Mouse (Mus musculus) midbrain, embryonic 10.5 days (tissue): ENCODE data around the gene Npb. TPM values are rescaled to one million over a fixed set of nuclear protein-coding genes. Genes with fewer than 3 reads are reported as not detected.

ENCODE experiments used
- DNase-seq: peaks from one replicate; pipeline ENCODE4 v3.0.0-alpha.2; 2017; ENCODE audit warnings: low spot score
- H3K27ac ChIP-seq: fragments of 300-500 bp; sonication (generic); replicated peaks from 2 replicates; pipeline ENCODE4 v1.5.1; 2016; ENCODE audit warnings: mild to moderate bottlenecking
- H3K27me3 ChIP-seq: fragments of 300-500 bp; sonication (generic); 2 replicates; pipeline ENCODE4 v1.6.1; 2016; ENCODE audit warnings: low read depth, mild to moderate bottlenecking; ENCODE audit not compliant: poor library complexity, severe bottlenecking
- H3K36me3 ChIP-seq: fragments of 300-500 bp; sonication (generic); 2 replicates; pipeline ENCODE4 v1.6.1; 2016; ENCODE audit warnings: mild to moderate bottlenecking, moderate library complexity
- H3K4me1 ChIP-seq: fragments of 300-500 bp; sonication (generic); 2 replicates; pipeline ENCODE4 v1.6.1; 2016
- H3K4me3 ChIP-seq: fragments of 300-500 bp; sonication (generic); 2 replicates; pipeline ENCODE4 v1.5.1; 2016; ENCODE audit warnings: mild to moderate bottlenecking, moderate library complexity
- H3K9me3 ChIP-seq: fragments of 300-500 bp; sonication (generic); replicated peaks from 2 replicates; pipeline ENCODE4 v1.6.1; 2016; ENCODE audit warnings: mild to moderate bottlenecking
- WGBS: fragments of 180-500 bp; shearing (Covaris S2); methylation state at CpG from one replicate; pipeline ENCODE4 v1.1.7; 2016; 5-methylcytosine and 5-hydroxymethylcytosine counted together
- polyA plus RNA-seq: library from polyadenylated mRNA; unstranded; fragments of >200 nt; fragmentation: Nextera tagmentation; extraction: Ambion mirVana; gene quantifications from 2 replicates; pipeline ENCODE4 v1.2.1, GENCODE M21; 2016

Npb gene
- polyA plus RNA-seq, 1 experiment from 2014 or later = 0.65 TPM

DNA sequence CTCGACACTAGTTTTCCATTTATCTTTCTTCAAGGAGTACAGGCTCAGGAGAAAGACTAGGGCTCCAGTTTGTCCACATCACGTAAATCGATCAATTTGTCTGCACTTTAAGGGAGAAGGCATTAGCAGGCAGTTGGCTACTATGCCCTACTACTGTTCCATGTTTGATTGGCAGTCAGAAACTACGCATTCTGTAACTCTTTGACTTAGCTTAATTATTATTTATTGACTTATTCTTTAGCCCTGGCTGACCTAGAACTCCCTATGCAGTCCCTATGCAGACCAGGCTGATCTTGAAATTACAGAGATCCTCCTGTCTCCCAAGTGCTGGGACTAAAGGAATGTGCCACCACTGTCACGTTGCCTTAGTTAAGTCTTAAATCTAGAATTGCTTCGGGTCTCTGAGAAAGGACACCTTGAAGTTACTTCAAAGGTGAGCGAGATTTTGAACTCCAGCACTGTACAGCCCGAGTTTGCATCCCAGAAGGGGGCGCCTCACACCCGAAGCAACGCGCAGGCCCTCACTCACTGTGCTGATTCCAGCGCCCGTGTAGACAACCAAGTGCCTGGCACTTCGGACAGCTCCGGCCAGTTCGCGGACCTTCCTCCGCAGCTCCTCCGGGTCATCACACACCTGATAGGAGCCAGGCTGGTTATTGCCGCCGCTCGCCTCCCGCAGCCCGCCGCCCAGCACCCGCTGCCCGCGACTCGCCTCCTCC is 15.8 kb downstream of the Npb start:
- DNase-seq = peak; percentile 62
- Histone ChIP-seq H3K9me3 (no peaks in the 10 kb centered on the region), H3K27me3 (no peaks in the 10 kb centered on the region), H3K27ac (peak overlapping the region; percentile 85), H3K36me3 (peaks cover 69% of the 10 kb centered on the region), H3K4me1 (peaks cover 30% of the 10 kb centered on the region), H3K4me3 (peak overlapping the region; percentile 97)
- 12% methylated on average over 30 of the region's 30 CpGs for WGBS

GRCm38 (mm10) chr11:120624680-120625111 is 16.4 kb downstream of the Npb start:
- peaks cover 35% of the 10 kb centered on the region for H3K4me1 ChIP-seq
- H3K4me3 ChIP-seq = peak overlapping the region; percentile 97
- H3K36me3 ChIP-seq = peaks cover 69% of the 10 kb centered on the region
- WGBS = under 1% methylated on average over 52 of the region's 53 CpGs
- peak overlapping the region; percentile 85 for H3K27ac ChIP-seq
- no peaks in the 10 kb centered on the region for H3K9me3 ChIP-seq
- no peaks in the 10 kb centered on the region for H3K27me3 ChIP-seq
- DNase-seq = peak; percentile 87

DNA sequence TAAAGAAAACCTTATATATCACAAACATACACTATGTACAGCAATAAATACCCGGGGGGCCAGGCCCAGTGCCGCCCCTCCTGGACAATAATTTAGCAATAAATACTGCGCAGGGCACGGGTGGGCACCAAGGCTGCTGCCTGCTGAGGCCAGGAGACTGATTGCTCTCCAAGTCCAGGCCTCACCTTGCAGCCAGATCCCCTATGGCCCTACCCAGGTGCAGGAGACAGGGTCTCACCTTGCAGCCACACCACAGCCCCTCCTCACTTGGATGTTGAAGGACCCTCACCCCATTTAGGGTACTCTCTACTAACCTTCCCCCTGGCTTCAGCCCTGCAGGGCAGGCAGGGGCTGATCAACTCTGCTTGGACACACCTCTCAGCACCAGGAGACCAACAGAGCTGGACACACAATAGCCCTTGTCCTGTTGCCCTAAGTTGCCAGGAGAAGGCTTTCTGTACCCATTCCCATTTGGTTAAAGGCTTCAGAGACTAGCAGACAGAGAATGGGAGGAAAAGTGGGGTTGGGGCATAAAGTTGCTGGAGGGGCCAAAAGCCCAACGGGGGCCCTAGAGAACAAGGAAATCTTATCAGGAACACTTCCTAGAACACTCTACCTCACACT is 17.0 kb downstream of the Npb start, which contains the start of gene Sirt7:
Gene Sirt7 (minus strand): TSS at position 89 of the 624 bp plus-strand sequence.
- no peak for DNase-seq
- 22% methylated on average over 5 of the region's 5 CpGs for WGBS
- H3K36me3 ChIP-seq = peaks cover 67% of the 10 kb centered on the region

GRCm38 (mm10) chr11:120626785-120627467 is 18.6 kb downstream of the Npb start:
- DNase-seq = no peak
- WGBS = 90% methylated on average over 11 of the region's 11 CpGs
- peak overlapping the region; percentile 7 for H3K4me3 ChIP-seq

More for the DNA sequence above, 17.0 kb downstream of the Npb start, which contains the start of gene Sirt7:
- no peaks in the 10 kb centered on the region for H3K9me3 ChIP-seq
- peak within 1 kb of the TSS; percentile 85 for H3K27ac ChIP-seq
- peaks cover 41% of the 10 kb centered on the region for H3K4me1 ChIP-seq
- H3K27me3 ChIP-seq = no peaks in the 10 kb centered on the region
- peak within 1 kb of the TSS; percentile 97 for H3K4me3 ChIP-seq

DNA sequence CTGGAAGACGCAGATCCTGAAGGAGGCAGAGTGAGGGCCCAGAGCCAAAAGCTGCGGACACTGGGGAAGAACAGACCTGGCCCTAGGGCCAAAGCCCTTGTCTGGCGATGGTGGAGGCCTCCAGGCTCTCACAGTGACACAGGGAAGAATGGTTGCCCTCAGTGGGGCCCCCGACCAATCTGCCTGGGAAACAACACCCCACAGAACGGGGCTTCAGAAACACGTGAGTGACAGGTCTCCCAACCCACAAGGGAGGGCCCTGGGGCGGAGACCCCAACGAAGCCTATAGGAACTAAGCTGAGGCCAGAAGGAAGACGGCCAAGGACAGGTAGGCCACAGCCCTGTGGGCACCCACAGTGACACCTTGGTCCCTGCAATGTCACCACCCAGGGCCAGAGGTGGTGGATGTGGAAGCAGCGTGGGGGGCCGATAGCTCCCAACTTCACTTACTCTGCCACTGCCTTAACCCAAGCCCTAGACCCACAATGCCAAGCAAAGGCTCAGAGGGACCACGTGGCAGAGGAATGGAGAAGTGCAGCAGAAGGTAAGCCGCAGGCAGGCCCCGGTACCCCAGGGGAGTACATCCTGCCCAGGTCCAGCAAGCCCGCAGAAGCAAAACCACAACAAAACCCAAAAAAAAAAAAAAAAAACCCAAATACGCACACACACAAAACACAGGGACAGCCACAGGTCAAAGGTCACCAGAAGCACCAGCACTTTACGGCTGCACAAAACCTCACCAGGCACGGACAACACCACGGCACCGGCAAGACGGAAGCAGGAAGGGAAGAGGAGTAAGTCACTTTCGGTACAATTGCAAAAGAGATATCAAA is 19.4 kb downstream of the Npb start:
- H3K9me3 ChIP-seq = no peaks in the 10 kb centered on the region
- 83% methylated on average over 22 of the region's 22 CpGs for WGBS
- no peak for DNase-seq
- no peaks in the 10 kb centered on the region for H3K27me3 ChIP-seq
- H3K4me1 ChIP-seq = peaks cover 65% of the 10 kb centered on the region
- peak overlapping the region; percentile 7 for H3K4me3 ChIP-seq
- H3K36me3 ChIP-seq = peaks cover 45% of the 10 kb centered on the region
- H3K27ac ChIP-seq = no peak overlapping the region

More at GRCm38 (mm10) chr11:120626785-120627467, 18.6 kb downstream of the Npb start:
- Histone ChIP-seq H3K27ac (no peak overlapping the region), H3K4me1 (peaks cover 58% of the 10 kb centered on the region), H3K36me3 (peaks cover 52% of the 10 kb centered on the region), H3K27me3 (no peaks in the 10 kb centered on the region), H3K9me3 (no peaks in the 10 kb centered on the region)

- peaks cover 64% of the 10 kb centered on the region for H3K4me1 ChIP-seq
- 96% methylated on average over 23 of the region's 23 CpGs for WGBS
- H3K9me3 ChIP-seq = no peaks in the 10 kb centered on the region
Measured at GRCm38 (mm10) chr11:120628601-120629340, 20.5 kb downstream of the Npb start.

DNA sequence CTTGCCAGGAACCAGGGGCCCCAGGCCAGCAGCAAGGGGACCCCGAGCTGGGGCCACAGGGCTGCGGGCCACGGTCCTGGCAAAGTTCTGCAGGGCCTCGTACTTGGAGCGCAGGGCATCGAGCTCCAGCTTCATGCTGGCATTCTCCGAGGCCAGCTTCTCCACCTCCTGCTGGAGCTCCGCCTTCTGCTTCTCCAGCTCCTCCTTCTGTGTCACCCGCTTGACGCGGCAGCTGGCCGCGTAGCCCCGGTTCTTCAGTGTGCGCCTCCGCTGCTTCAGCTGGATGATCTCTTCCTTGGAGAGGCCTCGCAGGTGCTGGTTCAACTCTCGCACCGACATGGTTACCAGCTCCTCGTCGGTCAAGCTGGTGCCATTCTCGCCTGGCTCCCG is 21.1 kb downstream of the Npb start:
- WGBS = 72% methylated on average over 23 of the region's 23 CpGs
- H3K36me3 ChIP-seq = peaks cover 36% of the 10 kb centered on the region
- no peak for DNase-seq
- no peaks in the 10 kb centered on the region for H3K27me3 ChIP-seq
- peak overlapping the region; percentile 97; the same call in 1 of the 2 replicates for H3K4me3 ChIP-seq
- no peak overlapping the region; the same call in 1 of the 2 replicates for H3K27ac ChIP-seq
- H3K9me3 ChIP-seq = no peaks in the 10 kb centered on the region
- peaks cover 64% of the 10 kb centered on the region for H3K4me1 ChIP-seq

More at GRCm38 (mm10) chr11:120628601-120629340, 20.5 kb downstream of the Npb start:
- H3K27me3 ChIP-seq = no peaks in the 10 kb centered on the region
- H3K27ac ChIP-seq = no peak overlapping the region; the same call in 1 of the 2 replicates
- no peak for DNase-seq
- peak overlapping the region; percentile 97; the same call in 1 of the 2 replicates for H3K4me3 ChIP-seq
- peaks cover 36% of the 10 kb centered on the region for H3K36me3 ChIP-seq

GRCm38 (mm10) chr11:120629911-120630310 is 21.6 kb downstream of the Npb start:
- peak overlapping the region; percentile 97 for H3K4me3 ChIP-seq
- WGBS = 27% methylated on average over 7 of the region's 7 CpGs
- peaks cover 64% of the 10 kb centered on the region for H3K4me1 ChIP-seq
- peaks cover 36% of the 10 kb centered on the region for H3K36me3 ChIP-seq
- peak; percentile 31 for DNase-seq
- H3K27ac ChIP-seq = peak overlapping the region; percentile 55
- no peaks in the 10 kb centered on the region for H3K27me3 ChIP-seq
- H3K9me3 ChIP-seq = no peaks in the 10 kb centered on the region

- 29% methylated on average over 5 of the region's 5 CpGs for WGBS
- Histone ChIP-seq H3K36me3 (peaks cover 36% of the 10 kb centered on the region), H3K27me3 (no peaks in the 10 kb centered on the region), H3K4me1 (peaks cover 59% of the 10 kb centered on the region), H3K9me3 (no peaks in the 10 kb centered on the region), H3K4me3 (peak overlapping the region; percentile 97), H3K27ac (peak overlapping the region; percentile 55)
- DNase-seq = no peak
Measured at GRCm38 (mm10) chr11:120630401-120630871, 22.2 kb downstream of the Npb start.

DNA sequence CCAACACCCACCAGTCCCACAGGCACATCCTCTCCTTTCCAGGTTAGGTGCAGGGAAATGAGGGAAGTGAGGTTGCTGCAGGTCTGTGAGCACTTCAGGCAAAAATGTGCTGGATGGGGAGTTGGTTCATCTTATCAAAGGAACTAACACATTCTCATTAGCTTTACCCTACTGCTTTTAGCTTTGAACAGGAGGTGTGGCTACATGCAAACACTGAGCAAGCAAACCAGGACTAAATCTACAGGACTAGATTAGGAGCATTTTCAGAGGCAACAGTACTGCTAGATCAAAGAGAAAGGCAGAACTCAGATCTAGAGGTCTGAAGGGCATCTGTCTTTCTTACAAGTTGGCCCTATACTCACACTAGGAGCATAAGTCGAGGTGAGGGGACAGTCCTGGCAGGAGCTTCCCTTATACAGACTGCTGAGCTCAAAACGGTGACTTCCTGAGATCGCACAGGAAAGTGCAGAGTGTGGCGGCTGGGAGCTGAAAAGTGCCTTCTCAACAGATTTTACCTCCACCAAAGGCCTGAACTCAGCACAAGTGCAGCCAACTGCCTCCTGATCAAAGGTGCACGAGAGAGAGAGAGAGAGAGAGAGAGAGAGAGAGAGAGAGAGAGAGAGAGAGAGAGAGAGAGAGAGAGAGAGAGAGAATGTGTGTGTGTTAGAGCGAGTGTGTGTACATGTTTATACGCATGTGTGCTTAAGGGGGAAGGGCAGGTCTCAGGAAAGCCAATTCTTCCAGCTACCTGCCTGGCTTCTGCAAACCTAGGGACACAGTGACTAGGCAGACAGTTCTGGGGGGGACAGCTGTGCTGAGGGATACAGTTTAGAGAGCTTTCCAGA is 22.8 kb downstream of the Npb start:
- Histone ChIP-seq H3K36me3 (peaks cover 36% of the 10 kb centered on the region), H3K27ac (peak overlapping the region; percentile 55; the same call in 1 of the 2 replicates), H3K9me3 (no peaks in the 10 kb centered on the region), H3K27me3 (no peaks in the 10 kb centered on the region), H3K4me1 (peaks cover 54% of the 10 kb centered on the region), H3K4me3 (peak overlapping the region; percentile 97)
- 47% methylated on average over 7 of the region's 7 CpGs for WGBS
- no peak for DNase-seq
